Mouse (Mus musculus) cortical plate, adult 2 months (tissue): ENCODE results near the gene Mcoln3.

Experiments
- CTCF ChIP-seq: fragments of 200-500 bp; IDR thresholded peaks from 2 replicates; pipeline ENCODE4 v1.5.1; 2011; ENCODE audit warnings: mild to moderate bottlenecking, control low read depth, low read length; ENCODE audit not compliant: insufficient read depth; ENCODE audit errors: extremely low read depth
- POLR2A ChIP-seq: fragments of 200-500 bp; IDR thresholded peaks from 2 replicates; pipeline ENCODE4 v1.6.1; 2011; ENCODE audit warnings: mild to moderate bottlenecking, low read length, control low read depth; ENCODE audit not compliant: insufficient read depth; ENCODE audit errors: extremely low read depth

- TF ChIP-seq CTCF: no peak
- no peak for TF ChIP-seq POLR2A
These were observed 17.3 kb upstream of the Mcoln3 start for GRCm38 (mm10) chr3:146099925-146100324.
